Mouse (Mus musculus) neural tube, embryonic 15.5 days (tissue): ENCODE measurements around the gene Tarm1. TPM values are rescaled to one million over a fixed set of nuclear protein-coding genes. Genes with fewer than 3 reads are reported as not detected.

ENCODE experiments used
- ATAC-seq: fragments of 200-750 bp; cut with Nextera tagmentation; 2 replicates; pipeline ENCODE4 v1.8.0; 2017; ENCODE audit warnings: mild to moderate bottlenecking, moderate TSS enrichment, moderate library complexity; ENCODE audit not compliant: low FRiP score
- H3K27ac ChIP-seq: fragments of 300-500 bp; sonication (generic); replicated peaks from 2 replicates; pipeline ENCODE4 v1.5.1; 2015; ENCODE audit warnings: mild to moderate bottlenecking, inconsistent platforms
- H3K27me3 ChIP-seq: fragments of 300-500 bp; sonication (generic); replicated peaks from 2 replicates; pipeline ENCODE4 v1.6.1; 2015; ENCODE audit warnings: inconsistent platforms
- H3K36me3 ChIP-seq: fragments of 300-500 bp; sonication (generic); 2 replicates; pipeline ENCODE4 v1.6.1; 2015; ENCODE audit warnings: inconsistent platforms
- H3K4me1 ChIP-seq: fragments of 300-500 bp; sonication (generic); 2 replicates; pipeline ENCODE4 v1.6.1; 2015; ENCODE audit warnings: inconsistent platforms
- H3K4me2 ChIP-seq: fragments of 300-500 bp; sonication (generic); 2 replicates; pipeline ENCODE4 v1.6.1; 2015; ENCODE audit warnings: inconsistent platforms, mild to moderate bottlenecking, moderate library complexity
- H3K4me3 ChIP-seq: fragments of 300-500 bp; sonication (generic); replicated peaks from 2 replicates; pipeline ENCODE4 v1.5.1; 2015; ENCODE audit warnings: mild to moderate bottlenecking, inconsistent platforms
- H3K9ac ChIP-seq: fragments of 300-500 bp; sonication (generic); replicated peaks from 2 replicates; pipeline ENCODE4 v1.6.1; 2015; ENCODE audit warnings: mild to moderate bottlenecking, inconsistent platforms
- H3K9me3 ChIP-seq: fragments of 300-500 bp; sonication (generic); replicated peaks from 2 replicates; pipeline ENCODE4 v1.6.1; 2016; ENCODE audit warnings: inconsistent platforms
- WGBS: fragments of 180-500 bp; shearing (Covaris S2); methylation state at CpG from one replicate; pipeline ENCODE4 v1.1.7; 2015; ENCODE audit warnings: mixed read lengths; 5-methylcytosine and 5-hydroxymethylcytosine counted together
- polyA plus RNA-seq: library from polyadenylated mRNA; unstranded; fragments of >200 nt; fragmentation: Nextera tagmentation; extraction: Ambion mirVana; gene quantifications from 2 replicates; pipeline ENCODE4 v1.2.1, GENCODE M21; 2015

Gene Tarm1
- polyA plus RNA-seq, 1 experiment from 2014 or later = 0.13 TPM

- Histone ChIP-seq H3K4me3 (no peak overlapping the region), H3K4me2 (no peak overlapping the region), H3K36me3 (no peaks in the 10 kb centered on the region), H3K27ac (no peak overlapping the region), H3K9me3 (no peaks in the 10 kb centered on the region), H3K4me1 (no peaks in the 10 kb centered on the region), H3K9ac (no peak overlapping the region), H3K27me3 (no peaks in the 10 kb centered on the region)
- WGBS = 95% methylated on average over 10 of the region's 10 CpGs
- no peak for ATAC-seq
Observed at GRCm38 (mm10) chr7:3457111-3457840, 45.1 kb downstream of the Tarm1 start.

- no peak overlapping the region for H3K4me3 ChIP-seq
- H3K27me3 ChIP-seq = no peaks in the 10 kb centered on the region
- H3K4me2 ChIP-seq = no peak overlapping the region
- WGBS = 58% methylated on average over 11 of the region's 11 CpGs
- no peak for ATAC-seq
- no peaks in the 10 kb centered on the region for H3K9me3 ChIP-seq
- no peak overlapping the region for H3K9ac ChIP-seq
- no peaks in the 10 kb centered on the region for H3K36me3 ChIP-seq
- H3K4me1 ChIP-seq = no peaks in the 10 kb centered on the region
- no peak overlapping the region for H3K27ac ChIP-seq
Observed at GRCm38 (mm10) chr7:3453486-3454183, 48.8 kb downstream of the Tarm1 start.

GRCm38 (mm10) chr7:3452821-3453485 lies 49.5 kb downstream of the Tarm1 start:
- Histone ChIP-seq H3K4me3 (no peak overlapping the region), H3K27me3 (no peaks in the 10 kb centered on the region), H3K4me1 (no peaks in the 10 kb centered on the region), H3K9me3 (no peaks in the 10 kb centered on the region), H3K4me2 (no peak overlapping the region), H3K36me3 (no peaks in the 10 kb centered on the region), H3K9ac (no peak overlapping the region), H3K27ac (no peak overlapping the region)
- whole genome bisulfite sequencing = 60% methylated on average over 12 of the region's 12 CpGs
- no peak for ATAC-seq

- H3K4me3 ChIP-seq = no peak overlapping the region
- 58% methylated on average over 6 of the region's 6 CpGs for WGBS
- H3K27ac ChIP-seq = no peak overlapping the region
- no peaks in the 10 kb centered on the region for H3K9me3 ChIP-seq
- no peaks in the 10 kb centered on the region for H3K27me3 ChIP-seq
- H3K4me1 ChIP-seq = no peaks in the 10 kb centered on the region
- H3K4me2 ChIP-seq = no peak overlapping the region
- H3K36me3 ChIP-seq = no peaks in the 10 kb centered on the region
- ATAC-seq = no peak
- no peak overlapping the region for H3K9ac ChIP-seq
Observed at GRCm38 (mm10) chr7:3451161-3451560, 51.3 kb downstream of the Tarm1 start.

GRCm38 (mm10) chr7:3450671-3451070 lies 51.8 kb downstream of the Tarm1 start:
- no peaks in the 10 kb centered on the region for H3K9me3 ChIP-seq
- no peak overlapping the region for H3K4me2 ChIP-seq
- H3K9ac ChIP-seq = no peak overlapping the region
- ATAC-seq = no peak
- WGBS = 73% methylated on average over 5 of the region's 5 CpGs
- no peaks in the 10 kb centered on the region for H3K27me3 ChIP-seq
- no peaks in the 10 kb centered on the region for H3K36me3 ChIP-seq
- no peak overlapping the region for H3K4me3 ChIP-seq
- no peaks in the 10 kb centered on the region for H3K4me1 ChIP-seq
- no peak overlapping the region for H3K27ac ChIP-seq

GRCm38 (mm10) chr7:3448737-3449454 lies 53.5 kb downstream of the Tarm1 start:
- no peaks in the 10 kb centered on the region for H3K36me3 ChIP-seq
- ATAC-seq = peak; percentile 81; the same call in 1 of the 2 replicates
- WGBS = 18% methylated on average over 15 of the region's 15 CpGs
- H3K27ac ChIP-seq = no peak overlapping the region
- H3K4me2 ChIP-seq = no peak overlapping the region
- no peaks in the 10 kb centered on the region for H3K4me1 ChIP-seq
- H3K27me3 ChIP-seq = no peaks in the 10 kb centered on the region
- no peaks in the 10 kb centered on the region for H3K9me3 ChIP-seq
- no peak overlapping the region for H3K9ac ChIP-seq
- no peak overlapping the region for H3K4me3 ChIP-seq

- Histone ChIP-seq H3K4me3 (no peak overlapping the region), H3K27me3 (no peaks in the 10 kb centered on the region), H3K27ac (no peak overlapping the region), H3K9me3 (no peaks in the 10 kb centered on the region), H3K9ac (no peak overlapping the region), H3K36me3 (no peaks in the 10 kb centered on the region), H3K4me2 (no peak overlapping the region), H3K4me1 (no peaks in the 10 kb centered on the region)
- 75% methylated on average over 4 of the region's 4 CpGs for WGBS
- no peak for ATAC-seq
Observed at GRCm38 (mm10) chr7:3447026-3447425, 55.4 kb downstream of the Tarm1 start.

GRCm38 (mm10) chr7:3446584-3446983 lies 55.8 kb downstream of the Tarm1 start:
- ATAC-seq = no peak
- H3K27ac ChIP-seq = no peak overlapping the region
- no peaks in the 10 kb centered on the region for H3K4me1 ChIP-seq
- no peaks in the 10 kb centered on the region for H3K9me3 ChIP-seq
- H3K27me3 ChIP-seq = no peaks in the 10 kb centered on the region
- no peaks in the 10 kb centered on the region for H3K36me3 ChIP-seq
- 82% methylated on average over 3 of the region's 3 CpGs for WGBS
- no peak overlapping the region for H3K4me3 ChIP-seq
- H3K9ac ChIP-seq = no peak overlapping the region
- H3K4me2 ChIP-seq = no peak overlapping the region

GRCm38 (mm10) chr7:3444678-3445077 lies 57.7 kb downstream of the Tarm1 start:
- H3K9me3 ChIP-seq = no peaks in the 10 kb centered on the region
- no peak for ATAC-seq
- H3K4me2 ChIP-seq = no peak overlapping the region
- no peak overlapping the region for H3K27ac ChIP-seq
- 78% methylated on average over 3 of the region's 3 CpGs for WGBS
- H3K36me3 ChIP-seq = no peaks in the 10 kb centered on the region
- H3K27me3 ChIP-seq = no peaks in the 10 kb centered on the region
- no peak overlapping the region for H3K4me3 ChIP-seq
- no peaks in the 10 kb centered on the region for H3K4me1 ChIP-seq
- no peak overlapping the region for H3K9ac ChIP-seq

GRCm38 (mm10) chr7:3442476-3443062 lies 59.9 kb downstream of the Tarm1 start:
- ATAC-seq = no peak

GRCm38 (mm10) chr7:3440526-3440925 lies 61.9 kb downstream of the Tarm1 start:
- no peak overlapping the region for H3K27ac ChIP-seq
- H3K4me3 ChIP-seq = no peak overlapping the region
- no peak overlapping the region for H3K9ac ChIP-seq
- H3K27me3 ChIP-seq = no peaks in the 10 kb centered on the region
- no peak for ATAC-seq
- H3K9me3 ChIP-seq = no peaks in the 10 kb centered on the region
- H3K36me3 ChIP-seq = no peaks in the 10 kb centered on the region
- 55% methylated on average over 8 of the region's 8 CpGs for WGBS
- no peak overlapping the region for H3K4me2 ChIP-seq
- peaks cover 3% of the 10 kb centered on the region; the same call in 1 of the 2 replicates for H3K4me1 ChIP-seq

More at GRCm38 (mm10) chr7:3442476-3443062, 59.9 kb downstream of the Tarm1 start:
- Histone ChIP-seq H3K4me1 (peaks cover 3% of the 10 kb centered on the region; the same call in 1 of the 2 replicates), H3K4me2 (no peak overlapping the region), H3K27me3 (no peaks in the 10 kb centered on the region), H3K36me3 (no peaks in the 10 kb centered on the region), H3K4me3 (no peak overlapping the region), H3K27ac (no peak overlapping the region), H3K9ac (no peak overlapping the region), H3K9me3 (no peaks in the 10 kb centered on the region)
- WGBS = 88% methylated on average over 10 of the region's 10 CpGs
